Mouse (Mus musculus): ENCODE measurements at regions not wholly inside any gene's neighbourhood (a gene's known extent, or its start where the extent isn't known, plus 50 kb on each side); places are given as distances from the start of the nearest gene placed in this dataset.

DNA sequence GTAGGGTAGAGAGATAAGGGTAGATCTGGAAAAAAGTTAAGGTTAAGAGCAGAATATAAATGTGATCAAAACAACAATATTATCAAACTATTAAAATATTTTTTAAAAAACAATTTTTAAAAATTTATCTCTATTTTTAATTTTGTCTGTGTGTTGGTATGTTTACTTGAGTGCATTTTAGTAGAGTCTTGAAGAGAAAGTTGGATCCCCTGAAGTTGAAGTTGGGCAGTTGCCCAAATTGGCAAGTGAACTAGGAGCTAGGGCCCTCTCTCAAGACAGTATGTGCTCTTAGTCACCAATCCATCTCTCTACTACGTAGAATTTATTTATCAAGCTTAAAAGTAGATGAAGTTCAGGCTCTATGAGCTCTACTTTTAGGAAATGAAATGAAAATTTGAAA lies 59.9 kb downstream of the Adamts1 start:
- intact Hi-C loops (cut with DNase I), result no loop called here
- DNase-seq (ENCODE audit: low spot score in 2 of 2), result no peak

DNA sequence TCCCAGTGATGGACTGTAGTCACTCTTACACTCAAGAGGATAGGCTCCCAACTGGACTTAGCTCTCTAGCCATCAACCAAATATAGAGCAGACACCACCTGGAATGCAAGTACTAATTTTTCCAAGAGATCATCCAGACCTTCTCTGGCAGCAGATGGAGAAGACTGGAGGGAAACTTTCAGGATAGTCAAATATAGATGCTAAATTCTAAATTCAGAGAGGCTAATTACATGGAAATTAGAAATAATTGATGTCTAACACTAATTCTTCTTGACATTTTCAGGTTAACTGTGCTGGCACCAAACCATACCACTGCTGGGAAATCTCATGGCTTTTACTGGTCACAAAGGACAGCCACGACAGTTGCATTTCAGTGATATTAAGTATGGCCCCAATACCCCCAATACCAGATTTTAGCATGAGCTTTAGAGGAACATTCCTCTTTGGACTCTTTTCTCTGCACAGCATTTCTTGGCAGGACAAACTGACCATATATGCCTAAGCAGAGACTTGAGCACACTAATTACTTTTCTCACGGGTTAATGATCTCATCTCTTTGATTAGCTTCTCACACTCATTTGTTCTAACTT lies 64.2 kb downstream of the Adamts1 start:
- no peak for DNase-seq (ENCODE audit: low spot score in 2 of 2)
- intact Hi-C loops (cut with DNase I), result no loop called here

DNA sequence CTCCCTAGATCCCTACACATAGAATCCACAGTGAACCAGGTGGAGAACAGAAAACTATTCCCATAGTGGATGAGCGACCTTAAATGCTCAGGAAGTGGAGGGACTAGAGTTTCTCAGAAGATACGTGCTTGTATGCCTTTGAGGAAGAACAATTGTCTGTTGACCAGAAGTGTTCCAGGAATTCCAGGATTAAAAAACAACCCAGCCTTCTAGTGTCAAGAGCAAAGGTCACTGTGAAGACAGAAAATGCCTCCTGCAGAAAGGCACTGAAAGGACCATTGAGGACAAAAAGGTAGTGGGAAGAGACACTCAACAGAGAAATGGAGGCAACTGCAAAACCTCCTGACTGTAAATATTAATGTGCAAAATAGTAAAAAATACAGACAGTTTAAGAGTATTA lies 74.9 kb downstream of the Adamts1 start:
- intact Hi-C loops (cut with DNase I), result no loop called here
- DNase-seq (ENCODE audit: low spot score in 2 of 2), result no peak

GRCm38 (mm10) chr16:85721968-85722367 lies 80.9 kb downstream of the Adamts1 start:
- intact Hi-C loops (cut with DNase I), result no loop called here
- no peak for DNase-seq (ENCODE audit: low spot score in 2 of 2)

GRCm38 (mm10) chr16:85712291-85712690 lies 90.6 kb downstream of the Adamts1 start:
- intact Hi-C loops (cut with DNase I), result no loop called here
- no peak for DNase-seq (ENCODE audit: low spot score in 2 of 2)

GRCm38 (mm10) chr16:85704254-85705020 lies 98.5 kb downstream of the Adamts1 start:
- intact Hi-C loops (cut with DNase I), result no loop called here

GRCm38 (mm10) chr16:85702889-85703480 lies 99.9 kb downstream of the Adamts1 start:
- intact Hi-C loops (cut with DNase I), result no loop called here
- no peak for DNase-seq (ENCODE audit: low spot score in 2 of 2)

More at GRCm38 (mm10) chr16:85704254-85705020, 98.5 kb downstream of the Adamts1 start:
- no peak for DNase-seq (ENCODE audit: low spot score in 2 of 2)

- peak in 1 of 2 experiments; percentile 58 for DNase-seq (ENCODE audit: low spot score in 2 of 2)
- intact Hi-C loops (cut with DNase I), result no loop called here
These were observed 103.6 kb downstream of the Adamts1 start for GRCm38 (mm10) chr16:85699329-85699728.

DNA sequence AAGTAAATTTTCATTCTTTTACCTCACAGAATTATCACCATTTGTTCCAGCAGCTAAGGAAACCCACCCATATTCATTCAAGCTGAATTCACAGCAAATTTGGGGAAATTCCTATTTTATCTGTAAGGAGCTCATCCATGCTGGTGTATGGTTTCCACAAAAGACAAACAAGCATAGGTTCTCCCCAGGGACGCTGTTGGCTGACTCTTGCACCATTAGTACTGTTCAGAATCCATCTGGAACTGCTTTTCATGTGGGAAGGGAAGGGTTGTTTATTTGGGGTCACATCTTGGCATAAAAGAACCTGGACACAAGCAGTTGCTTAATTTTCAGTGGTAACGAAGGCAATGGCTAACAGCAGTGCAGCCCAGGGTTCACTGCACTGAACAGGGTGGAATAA lies 120.2 kb downstream of the Adamts1 start:
- no peak for DNase-seq (ENCODE audit: low spot score in 2 of 2)
- intact Hi-C loops (cut with DNase I), result no loop called here

- intact Hi-C loops (cut with DNase I), result no loop called here
- DNase-seq (ENCODE audit: low spot score in 2 of 2), result no peak
These were observed 122.6 kb downstream of the Adamts1 start for GRCm38 (mm10) chr16:85680351-85680750.

DNA sequence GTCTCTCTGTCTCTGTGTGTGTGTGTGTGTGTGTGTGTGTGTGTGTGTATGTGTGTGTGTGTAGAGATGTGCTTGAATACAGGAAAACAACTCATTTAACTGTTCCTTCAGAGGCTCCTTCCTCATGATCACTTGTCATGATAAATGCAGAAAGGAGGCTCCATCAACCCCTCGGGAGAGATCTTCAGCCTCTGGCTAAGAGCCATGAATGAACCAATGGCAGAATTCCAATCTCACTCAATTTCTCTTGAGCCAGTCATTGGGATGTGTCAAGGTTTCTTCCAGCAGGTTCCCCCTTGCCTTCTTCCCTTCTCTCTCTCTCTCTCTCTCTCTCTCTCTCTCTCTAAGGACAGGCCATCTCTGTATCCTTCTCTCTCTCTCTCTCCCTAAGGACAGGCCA lies 124.1 kb downstream of the Adamts1 start:
- intact Hi-C loops (cut with DNase I), result loop anchor here (2.0 to 10.0 kb wide), 2 partner anchors 724 to 804 kb away; no protein-coding TSS in a partner anchor
- no peak for DNase-seq (ENCODE audit: low spot score in 2 of 2)

- intact Hi-C loops (cut with DNase I), result loop anchor here (2.0 to 10.0 kb wide), 2 partner anchors 723 to 803 kb away; no protein-coding TSS in a partner anchor
- DNase-seq (ENCODE audit: low spot score in 2 of 2), result peak in 1 of 2 experiments; percentile 29
These were observed 124.7 kb downstream of the Adamts1 start for GRCm38 (mm10) chr16:85678228-85678627.

GRCm38 (mm10) chr16:85677027-85677426 lies 123.8 kb upstream of the Cyyr1 start:
- peak; percentile 36 to 67 for DNase-seq (ENCODE audit: low spot score in 2 of 2)
- intact Hi-C loops (cut with DNase I), result loop anchor here (1.0 to 10.0 kb wide), 2 partner anchors 504 to 802 kb away; partner anchors contain the start of gene App

DNA sequence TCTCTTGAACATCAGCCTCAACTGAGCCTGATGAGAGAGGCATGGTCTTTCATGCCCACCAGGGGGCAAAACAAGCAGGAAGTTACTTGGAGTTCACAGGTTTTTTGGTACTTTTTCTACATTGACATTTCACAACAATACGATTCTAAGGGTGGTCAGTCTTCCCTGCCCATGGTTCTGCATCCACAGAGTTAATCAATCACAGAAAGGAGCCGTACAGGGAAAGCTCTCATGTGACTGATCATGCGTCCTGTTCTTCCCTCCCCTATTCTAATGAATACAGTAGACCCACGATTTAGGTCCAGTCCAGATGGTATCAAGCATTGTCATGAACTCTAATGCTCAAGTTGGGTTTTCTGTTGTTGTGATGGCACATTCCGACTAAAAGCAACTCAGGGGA lies 115.6 kb upstream of the Cyyr1 start:
- intact Hi-C loops (cut with DNase I), result no loop called here
- no peak for DNase-seq (ENCODE audit: low spot score in 2 of 2)

GRCm38 (mm10) chr16:85667790-85668189 lies 114.6 kb upstream of the Cyyr1 start:
- intact Hi-C loops (cut with DNase I), result no loop called here
- DNase-seq (ENCODE audit: low spot score in 2 of 2), result no peak

DNA sequence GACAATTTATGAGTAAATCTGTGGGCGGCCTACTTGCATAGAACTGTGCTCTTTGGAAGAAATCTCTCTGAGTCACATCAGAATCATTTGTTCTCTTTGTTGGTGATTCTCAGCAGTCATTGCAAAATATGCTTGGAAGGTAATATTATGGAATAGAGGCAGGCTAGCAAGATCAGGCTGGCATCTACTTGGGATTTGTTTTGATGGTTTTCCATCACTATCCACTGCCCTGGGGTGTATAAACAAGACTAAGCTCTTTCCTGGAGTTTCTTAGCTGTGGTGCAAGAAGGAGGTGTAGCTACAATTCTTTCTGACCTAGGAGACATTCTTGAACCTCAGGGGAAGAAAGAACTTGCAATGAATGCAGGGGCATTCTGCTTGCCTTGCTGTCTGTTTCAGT lies 96.3 kb upstream of the Cyyr1 start:
- intact Hi-C loops (cut with DNase I), result no loop called here
- DNase-seq (ENCODE audit: low spot score in 2 of 2), result no peak

DNA sequence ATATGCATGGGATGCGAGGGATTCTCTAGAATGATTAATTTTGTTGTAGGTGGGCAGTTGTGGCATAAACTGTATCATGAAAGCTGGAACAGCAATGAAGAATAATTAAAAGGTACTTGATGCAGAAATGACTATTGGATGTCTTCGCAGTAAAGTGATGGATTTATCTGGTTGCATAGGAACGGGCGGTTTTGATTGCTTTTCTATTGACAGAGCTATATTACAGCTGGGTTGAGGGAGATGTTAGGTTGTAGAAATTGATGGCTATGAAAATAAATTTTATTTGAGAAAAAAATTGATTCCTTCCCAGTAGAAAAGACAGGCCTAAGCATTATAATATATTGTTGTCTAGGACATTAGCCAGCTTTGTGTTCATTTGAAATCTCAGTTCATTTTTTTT lies 87.8 kb upstream of the Cyyr1 start:
- intact Hi-C loops (cut with DNase I), result no loop called here
- no peak for DNase-seq (ENCODE audit: low spot score in 2 of 2)

GRCm38 (mm10) chr16:85637079-85637478 lies 83.9 kb upstream of the Cyyr1 start:
- intact Hi-C loops (cut with DNase I), result no loop called here
- DNase-seq (ENCODE audit: low spot score in 2 of 2), result no peak

DNA sequence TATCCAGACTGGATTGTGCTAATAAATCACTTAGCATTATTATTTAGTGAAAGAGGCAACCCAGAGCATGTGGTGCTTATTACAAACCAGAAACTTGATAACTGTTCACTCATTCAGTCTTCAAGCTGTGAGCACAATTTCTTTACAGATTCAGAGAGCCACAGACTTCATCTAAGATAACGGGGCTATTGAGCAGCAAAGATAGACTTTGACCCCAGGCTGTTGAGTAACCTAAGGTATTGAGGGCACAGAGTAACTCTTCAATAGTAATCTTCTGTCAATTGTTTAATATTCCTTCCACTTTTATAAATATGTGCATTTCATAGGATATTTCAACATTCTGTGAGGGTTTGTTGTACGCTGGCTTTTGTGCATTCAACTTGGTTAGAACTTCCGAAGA lies 76.5 kb upstream of the Cyyr1 start:
- intact Hi-C loops (cut with DNase I), result no loop called here

DNA sequence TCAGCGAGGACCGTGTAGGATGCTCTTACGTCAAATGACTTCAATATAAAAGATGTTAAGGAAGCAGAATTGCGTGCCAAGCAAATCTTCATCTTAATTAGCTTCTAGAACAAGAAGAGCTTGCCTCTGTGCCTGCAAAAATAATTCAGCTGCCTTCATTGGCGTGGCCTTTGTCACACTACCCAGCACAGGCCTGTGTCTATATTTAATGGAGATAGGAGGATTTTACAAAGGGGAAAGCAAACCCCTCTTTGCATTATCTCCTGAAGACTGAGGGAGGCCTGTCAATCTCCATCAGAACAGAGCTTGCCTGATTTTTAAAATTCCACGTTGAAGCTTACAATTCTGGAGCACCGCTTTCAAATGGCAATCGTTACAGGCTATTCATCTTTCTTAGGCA lies 71.3 kb upstream of the Cyyr1 start:
- no peak for DNase-seq (ENCODE audit: low spot score in 2 of 2)
- intact Hi-C loops (cut with DNase I), result no loop called here

More for the DNA sequence above, 76.5 kb upstream of the Cyyr1 start:
- no peak for DNase-seq (ENCODE audit: low spot score in 2 of 2)

DNA sequence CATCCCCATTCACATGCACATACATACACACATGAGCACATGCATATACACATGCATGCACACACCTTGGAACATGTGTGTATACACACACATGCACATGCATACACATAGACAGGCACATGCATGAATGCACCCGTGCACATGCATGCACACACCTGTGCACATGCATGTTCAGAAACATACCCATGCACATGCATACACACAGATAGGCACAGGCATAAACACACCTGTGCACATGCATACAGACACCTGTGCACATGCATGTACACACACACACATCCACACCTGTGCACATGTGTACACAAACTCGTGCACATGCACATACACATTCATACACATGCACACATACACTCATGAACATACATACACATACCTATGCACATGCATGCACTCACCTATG lies 50.9 kb upstream of the Cyyr1 start:
- intact Hi-C loops (cut with DNase I), result no loop called here

More for the DNA sequence above, 50.9 kb upstream of the Cyyr1 start:
- DNase-seq (ENCODE audit: low spot score in 2 of 2), result no peak
